ENCODE assay signal across 15 mouse cellular contexts in genomic region chr2:20977051-20977450, GRCm38 (mm10).
"Had no signal": no experiment of that assay in that cellular context is flagged by ENCODE, and none has a peak within 500 bp of the region (broad histone marks: within the 10 kb centered on the region; RNA-seq: fewer than 3 reads in every experiment).

No protein-coding gene starts in this region.

- H3K36me3 ChIP-seq: neural tube, embryonic 13.5 days; neural tube, embryonic 15.5 days; stomach, embryonic 15.5 days had no signal

- H3K4me2 ChIP-seq: neural tube, embryonic 13.5 days; neural tube, embryonic 15.5 days; stomach, embryonic 15.5 days had no signal

- DNase-seq: retina, postnatal 1 day; right cerebral cortex, adult 18-20 months; right cerebral cortex, postnatal 14 days; right cerebral cortex, postnatal 25 days; right cerebral cortex, postnatal 4 days; spleen, adult 18-20 months; thymus, adult 18-20 months; thymus, adult 2 months; thymus, postnatal 14 days; thymus, postnatal 25 days; thymus, postnatal 36 days; thymus, postnatal 4 days had no signal

- H3K4me3 ChIP-seq: neural tube, embryonic 13.5 days; neural tube, embryonic 15.5 days; stomach, embryonic 15.5 days had no signal

- H3K27me3 ChIP-seq: neural tube, embryonic 13.5 days; neural tube, embryonic 15.5 days; stomach, embryonic 15.5 days had no signal
